Mouse (Mus musculus): Measurements from ENCODE around the gene Kbtbd2. TPM values are rescaled to one million over a fixed set of nuclear protein-coding genes. Genes with fewer than 3 reads are reported as not detected.

The Kbtbd2 gene
- polyA plus RNA-seq, 1 experiment from 2014 or later = 24.8 TPM

DNA sequence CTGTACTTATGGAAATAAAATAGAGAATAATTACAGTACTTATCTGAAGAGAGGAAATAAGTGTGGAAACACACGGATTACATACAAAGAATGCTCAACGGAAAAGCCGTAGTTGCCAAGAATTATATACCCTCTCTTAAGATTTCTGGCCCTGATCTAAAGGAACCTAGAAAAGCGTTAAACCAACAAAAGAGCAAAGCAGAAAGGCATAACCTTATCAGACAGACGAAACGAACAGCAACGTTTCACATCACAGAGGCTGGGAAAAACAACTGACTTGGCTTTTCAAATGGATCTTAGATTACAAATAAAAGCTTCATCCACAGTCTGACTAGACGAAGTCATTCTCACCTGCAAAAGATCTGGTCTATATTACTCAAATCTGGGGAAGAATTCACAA lies 1.4 kb downstream of the Kbtbd2 start:
- Histone ChIP-seq H3K9me3 (ENCODE audit: low read length) (no peaks in the 10 kb centered on the region), H3K27me3 (ENCODE audit: insufficient read depth, low read length) (no peaks in the 10 kb centered on the region), H3K4me2 (replicated peaks; ENCODE audit: low read depth, low read length) (peak overlapping the region; percentile 82), H3K36me3 (ENCODE audit: insufficient read depth, low read length) (no peaks in the 10 kb centered on the region), H3K4me3 (ENCODE audit: low read length) (peak overlapping the region; percentile 82), H3K4me1 (ENCODE audit: insufficient read depth, low read length) (peaks cover 22% of the 10 kb centered on the region), H3K9ac (replicated peaks; ENCODE audit: low read length) (peak overlapping the region; percentile 98), H3K27ac (ENCODE audit: low read length) (peak overlapping the region; percentile 100)
- 3% methylated on average over 8 of the region's 8 CpGs for WGBS
- no peak for ATAC-seq (ENCODE audit: low FRiP score, low TSS enrichment)

DNA sequence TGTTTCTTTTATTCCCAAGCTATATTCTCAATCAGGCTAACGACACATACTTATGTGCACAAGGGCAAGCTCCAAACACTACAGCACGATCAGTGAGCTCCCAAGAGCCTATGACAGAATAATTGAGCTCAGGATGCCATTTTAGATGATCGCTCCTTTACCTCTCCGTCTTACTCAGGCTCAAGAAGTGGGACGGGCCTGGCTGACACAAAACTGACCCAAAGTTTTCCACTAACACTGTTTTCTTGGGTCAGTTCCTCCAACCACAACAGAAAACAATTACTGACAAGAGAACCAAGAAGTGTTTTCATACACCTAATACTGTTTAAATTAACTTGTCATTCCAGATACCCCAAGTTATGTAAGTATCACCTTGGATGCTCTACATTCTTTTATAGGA lies 2.8 kb downstream of the Kbtbd2 start:
- Histone ChIP-seq H3K9me3 (ENCODE audit: low read length) (no peaks in the 10 kb centered on the region), H3K27ac (ENCODE audit: low read length) (no peak overlapping the region), H3K4me1 (ENCODE audit: insufficient read depth, low read length) (peaks cover 22% of the 10 kb centered on the region), H3K4me3 (ENCODE audit: low read length) (peak overlapping the region; percentile 82), H3K9ac (replicated peaks; ENCODE audit: low read length) (no peak overlapping the region), H3K4me2 (replicated peaks; ENCODE audit: low read depth, low read length) (peak overlapping the region; percentile 82), H3K36me3 (ENCODE audit: insufficient read depth, low read length) (no peaks in the 10 kb centered on the region), H3K27me3 (ENCODE audit: insufficient read depth, low read length) (no peaks in the 10 kb centered on the region)
- WGBS = 81% methylated on average over 5 of the region's 5 CpGs
- ATAC-seq (ENCODE audit: low FRiP score, low TSS enrichment) = no peak

DNA sequence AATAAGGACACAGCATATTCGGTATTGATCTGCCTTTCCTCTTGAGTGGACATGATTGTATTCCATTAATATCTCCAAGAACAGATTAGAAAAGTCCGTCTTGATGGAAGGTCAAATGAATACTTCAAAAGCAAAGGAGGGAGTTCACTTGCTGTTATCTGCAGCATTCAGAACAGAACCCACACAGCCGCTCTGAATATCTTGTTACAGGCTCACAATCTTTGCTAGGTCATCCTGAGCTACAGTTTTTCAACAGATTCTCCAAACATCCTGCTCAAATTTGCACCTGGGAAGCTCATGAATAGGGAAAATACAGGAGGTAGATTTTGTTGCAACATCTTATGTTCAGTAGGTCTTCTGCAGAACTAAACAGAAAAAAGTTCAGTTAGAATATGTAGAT lies 8.3 kb downstream of the Kbtbd2 start:
- Histone ChIP-seq H3K9ac (replicated peaks; ENCODE audit: low read length) (no peak overlapping the region), H3K27ac (ENCODE audit: low read length) (no peak overlapping the region), H3K27me3 (ENCODE audit: insufficient read depth, low read length) (no peaks in the 10 kb centered on the region), H3K4me3 (ENCODE audit: low read length) (no peak overlapping the region), H3K4me1 (ENCODE audit: insufficient read depth, low read length) (peaks cover 6% of the 10 kb centered on the region), H3K4me2 (replicated peaks; ENCODE audit: low read depth, low read length) (no peak overlapping the region), H3K36me3 (ENCODE audit: insufficient read depth, low read length) (peaks cover 17% of the 10 kb centered on the region), H3K9me3 (ENCODE audit: low read length) (no peaks in the 10 kb centered on the region)
- 74% methylated on average over 3 of the region's 3 CpGs for WGBS
- ATAC-seq (ENCODE audit: low FRiP score, low TSS enrichment) = no peak

DNA sequence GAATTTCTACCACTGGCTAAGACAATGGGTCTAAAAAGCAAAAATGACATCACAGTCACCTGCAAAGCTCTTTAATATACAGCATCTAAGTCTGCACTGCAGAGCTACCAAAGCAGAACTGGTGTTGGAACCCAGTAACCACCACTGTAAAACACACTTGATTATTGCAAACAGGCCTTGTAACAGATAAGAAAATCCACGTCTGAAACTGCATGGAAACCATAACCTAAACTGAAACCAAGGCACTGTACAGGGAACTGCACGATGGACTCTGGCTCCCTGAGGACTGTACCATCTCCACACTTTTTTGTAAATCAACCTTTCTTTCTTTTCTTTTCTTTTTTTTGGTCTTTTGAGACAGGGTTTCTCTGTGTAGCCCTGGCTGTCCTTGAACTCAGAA lies 9.9 kb downstream of the Kbtbd2 start:
- H3K9ac ChIP-seq (replicated peaks; ENCODE audit: low read length) = no peak overlapping the region
- peaks cover 13% of the 10 kb centered on the region; the same call in 1 of the 2 replicates for H3K4me1 ChIP-seq (ENCODE audit: insufficient read depth, low read length)
- no peaks in the 10 kb centered on the region for H3K9me3 ChIP-seq (ENCODE audit: low read length)
- no peaks in the 10 kb centered on the region for H3K27me3 ChIP-seq (ENCODE audit: insufficient read depth, low read length)
- H3K4me2 ChIP-seq (replicated peaks; ENCODE audit: low read depth, low read length) = no peak overlapping the region
- no peak overlapping the region for H3K27ac ChIP-seq (ENCODE audit: low read length)
- 87% methylated on average over 2 of the region's 2 CpGs for WGBS
- H3K4me3 ChIP-seq (ENCODE audit: low read length) = no peak overlapping the region
- H3K36me3 ChIP-seq (ENCODE audit: insufficient read depth, low read length) = peaks cover 26% of the 10 kb centered on the region
- ATAC-seq (ENCODE audit: low FRiP score, low TSS enrichment) = no peak

DNA sequence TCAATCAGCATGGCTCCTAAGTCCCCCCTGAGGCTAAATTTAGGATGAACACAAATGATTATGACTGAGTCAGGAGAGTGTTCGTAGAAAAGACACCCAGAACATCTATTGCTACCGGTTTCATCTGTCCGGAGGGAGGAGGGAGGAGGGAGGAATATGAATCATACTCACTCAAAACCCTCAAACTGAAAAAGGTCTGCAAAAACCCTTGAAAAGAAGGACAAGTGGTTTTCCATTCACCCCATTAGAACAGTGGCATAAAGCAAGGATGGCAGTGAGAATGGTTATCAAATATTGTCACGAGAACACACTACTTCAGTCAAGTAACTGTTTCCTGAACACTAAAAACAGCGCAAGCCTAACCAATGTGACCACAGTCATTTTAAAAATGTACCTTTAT lies 12.5 kb downstream of the Kbtbd2 start:
- ATAC-seq (ENCODE audit: low FRiP score, low TSS enrichment) = no peak
- Histone ChIP-seq H3K9ac (replicated peaks; ENCODE audit: low read length) (no peak overlapping the region), H3K27me3 (ENCODE audit: insufficient read depth, low read length) (no peaks in the 10 kb centered on the region), H3K27ac (ENCODE audit: low read length) (no peak overlapping the region), H3K4me3 (ENCODE audit: low read length) (no peak overlapping the region), H3K4me1 (ENCODE audit: insufficient read depth, low read length) (peaks cover 13% of the 10 kb centered on the region; the same call in 1 of the 2 replicates), H3K4me2 (replicated peaks; ENCODE audit: low read depth, low read length) (no peak overlapping the region), H3K9me3 (ENCODE audit: low read length) (no peaks in the 10 kb centered on the region), H3K36me3 (ENCODE audit: insufficient read depth, low read length) (peaks cover 38% of the 10 kb centered on the region)
- WGBS = 91% methylated on average over 5 of the region's 5 CpGs

DNA sequence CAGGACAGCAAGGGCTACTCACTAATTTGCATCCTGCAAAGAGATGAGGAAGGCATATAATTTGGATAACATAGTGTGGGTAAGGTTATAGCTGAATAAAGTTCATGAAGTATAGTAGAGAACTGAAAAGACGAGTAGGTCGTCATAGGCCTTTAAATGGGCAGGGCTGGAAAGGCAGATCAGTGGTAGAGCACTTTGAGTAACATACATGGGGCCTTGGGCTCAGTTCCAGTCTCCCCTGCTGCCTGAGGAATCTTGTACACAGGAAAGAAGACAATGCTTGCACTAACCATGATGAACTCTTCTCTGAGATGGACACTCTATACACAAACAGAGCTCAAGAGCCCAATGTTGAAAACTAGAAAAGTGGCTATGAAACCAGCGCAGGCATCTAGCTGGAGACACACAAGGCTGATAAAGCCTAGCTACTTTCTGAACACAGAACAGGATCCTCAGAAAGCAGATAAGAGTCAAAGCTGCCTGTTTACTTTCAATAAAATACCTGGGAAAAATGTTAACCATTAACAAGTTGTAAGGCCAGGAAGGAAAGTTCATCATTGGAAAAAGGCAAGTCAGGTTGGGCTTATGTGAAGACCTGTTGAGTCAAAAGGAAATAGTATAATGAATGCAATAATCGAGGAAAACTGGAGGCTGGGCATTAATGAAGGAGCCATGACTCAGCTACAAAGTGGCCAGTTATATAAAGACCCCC lies 13.9 kb downstream of the Kbtbd2 start:
- Histone ChIP-seq H3K4me1 (ENCODE audit: insufficient read depth, low read length) (peaks cover 13% of the 10 kb centered on the region; the same call in 1 of the 2 replicates), H3K36me3 (ENCODE audit: insufficient read depth, low read length) (peaks cover 48% of the 10 kb centered on the region), H3K27me3 (ENCODE audit: insufficient read depth, low read length) (no peaks in the 10 kb centered on the region), H3K4me2 (replicated peaks; ENCODE audit: low read depth, low read length) (no peak overlapping the region), H3K9me3 (ENCODE audit: low read length) (no peaks in the 10 kb centered on the region), H3K4me3 (ENCODE audit: low read length) (no peak overlapping the region), H3K27ac (ENCODE audit: low read length) (0 out of 2 replicates have a peak overlapping the region, but pooled peaks have one; percentile 46), H3K9ac (replicated peaks; ENCODE audit: low read length) (no peak overlapping the region)
- no peak for ATAC-seq (ENCODE audit: low FRiP score, low TSS enrichment)
- 82% methylated on average over 4 of the region's 4 CpGs for WGBS

DNA sequence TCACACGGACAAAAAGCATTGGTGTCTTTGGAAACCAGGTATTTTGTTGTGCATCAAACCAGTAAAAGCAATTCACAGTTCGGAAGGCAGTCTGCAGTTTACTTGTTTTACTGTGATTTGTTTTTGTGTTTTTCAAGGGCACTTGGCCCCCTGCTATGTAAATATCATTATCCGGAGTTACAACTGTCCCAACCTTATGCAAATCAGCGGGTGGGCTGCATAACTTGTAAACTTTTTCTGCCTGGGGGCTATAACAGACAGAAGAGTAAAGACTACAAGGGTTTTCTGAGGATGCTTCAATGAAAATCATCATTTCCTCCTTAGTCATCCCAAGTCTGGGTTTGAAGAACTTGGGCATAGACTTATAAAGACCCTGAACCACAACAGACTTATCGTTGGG lies 18.0 kb downstream of the Kbtbd2 start:
- Histone ChIP-seq H3K27ac (ENCODE audit: low read length) (no peak overlapping the region), H3K27me3 (ENCODE audit: insufficient read depth, low read length) (no peaks in the 10 kb centered on the region), H3K36me3 (ENCODE audit: insufficient read depth, low read length) (peaks cover 51% of the 10 kb centered on the region), H3K4me1 (ENCODE audit: insufficient read depth, low read length) (peaks cover 10% of the 10 kb centered on the region; the same call in 1 of the 2 replicates), H3K9ac (replicated peaks; ENCODE audit: low read length) (no peak overlapping the region), H3K4me2 (replicated peaks; ENCODE audit: low read depth, low read length) (no peak overlapping the region), H3K9me3 (ENCODE audit: low read length) (no peaks in the 10 kb centered on the region), H3K4me3 (ENCODE audit: low read length) (no peak overlapping the region)
- ATAC-seq (ENCODE audit: low FRiP score, low TSS enrichment) = no peak
- WGBS = 95% methylated on average over 5 of the region's 5 CpGs

DNA sequence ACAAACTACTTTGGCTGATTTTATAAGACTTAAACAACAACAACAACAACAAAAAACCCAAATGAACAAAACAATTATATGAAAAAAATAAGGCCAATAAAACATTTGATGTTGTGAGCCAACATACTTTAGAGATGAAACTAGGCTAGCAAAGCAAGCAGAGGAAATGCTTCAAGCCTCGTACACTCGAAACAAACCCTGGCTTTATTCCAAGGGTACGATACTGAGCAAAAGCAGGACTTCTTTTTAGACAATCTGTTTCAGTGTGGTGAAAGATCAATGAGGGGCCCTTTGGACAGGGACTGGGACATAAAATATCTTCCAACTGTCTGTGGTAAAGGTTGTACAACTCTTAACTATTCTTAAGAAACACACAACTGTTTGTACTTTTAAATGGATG lies 21.8 kb downstream of the Kbtbd2 start:
- WGBS = 65% methylated on average over 3 of the region's 3 CpGs
- no peak for ATAC-seq (ENCODE audit: low FRiP score, low TSS enrichment)

DNA sequence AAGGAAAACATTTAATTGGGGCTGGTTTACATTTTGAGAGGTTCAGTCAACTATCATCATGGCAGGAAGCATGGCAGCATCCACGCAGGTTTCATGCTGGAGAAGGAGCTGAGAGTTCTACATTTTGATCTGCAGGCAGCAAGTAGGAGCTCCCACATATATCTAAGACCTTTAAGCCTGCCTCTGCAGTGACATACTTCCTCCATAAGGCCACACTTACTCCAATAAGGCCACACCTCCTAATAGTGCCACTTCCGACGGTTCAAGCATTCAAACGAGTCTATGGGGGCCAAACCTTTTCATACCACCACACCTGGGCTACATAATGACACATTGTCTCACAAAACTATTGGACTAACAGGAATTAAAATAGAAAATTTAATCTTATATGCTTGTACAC lies 31.9 kb downstream of the Kbtbd2 start:
- Histone ChIP-seq H3K27ac (ENCODE audit: low read length) (no peak overlapping the region), H3K27me3 (ENCODE audit: insufficient read depth, low read length) (no peaks in the 10 kb centered on the region), H3K4me1 (ENCODE audit: insufficient read depth, low read length) (0 out of 2 replicates have a peak, but pooled peaks cover 2% of the 10 kb centered on the region), H3K9ac (replicated peaks; ENCODE audit: low read length) (no peak overlapping the region), H3K36me3 (ENCODE audit: insufficient read depth, low read length) (peaks cover 16% of the 10 kb centered on the region; the same call in 1 of the 2 replicates), H3K4me3 (ENCODE audit: low read length) (no peak overlapping the region), H3K9me3 (ENCODE audit: low read length) (no peaks in the 10 kb centered on the region), H3K4me2 (replicated peaks; ENCODE audit: low read depth, low read length) (no peak overlapping the region)
- 87% methylated on average over 4 of the region's 4 CpGs for WGBS
- no peak for ATAC-seq (ENCODE audit: low FRiP score, low TSS enrichment)

More for the DNA sequence above, 21.8 kb downstream of the Kbtbd2 start:
- Histone ChIP-seq H3K4me2 (replicated peaks; ENCODE audit: low read depth, low read length) (no peak overlapping the region), H3K9ac (replicated peaks; ENCODE audit: low read length) (no peak overlapping the region), H3K4me3 (ENCODE audit: low read length) (no peak overlapping the region), H3K9me3 (ENCODE audit: low read length) (no peaks in the 10 kb centered on the region), H3K27me3 (ENCODE audit: insufficient read depth, low read length) (no peaks in the 10 kb centered on the region), H3K27ac (ENCODE audit: low read length) (no peak overlapping the region), H3K4me1 (ENCODE audit: insufficient read depth, low read length) (no peaks in the 10 kb centered on the region), H3K36me3 (ENCODE audit: insufficient read depth, low read length) (peaks cover 41% of the 10 kb centered on the region)

DNA sequence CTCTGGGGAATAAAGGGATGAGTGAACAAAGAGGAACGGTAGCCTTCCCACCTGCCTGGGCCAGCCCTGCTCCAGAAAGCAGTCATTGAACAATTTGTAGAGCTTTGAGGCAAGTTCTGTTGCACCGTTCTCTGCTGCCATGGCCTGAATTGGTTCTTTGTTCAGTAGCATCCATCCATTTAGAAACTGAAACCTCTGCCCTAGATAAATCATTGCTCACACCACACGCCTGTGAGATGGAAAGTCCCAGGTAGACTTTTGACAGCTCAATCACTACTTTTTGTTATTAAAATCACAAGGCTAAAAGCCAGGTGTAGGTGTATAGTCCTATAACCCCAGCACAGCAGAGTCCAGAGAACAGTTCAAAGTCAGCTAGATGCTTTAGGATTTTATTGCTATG lies 32.3 kb downstream of the Kbtbd2 start:
- Histone ChIP-seq H3K9ac (replicated peaks; ENCODE audit: low read length) (no peak overlapping the region), H3K36me3 (ENCODE audit: insufficient read depth, low read length) (peaks cover 16% of the 10 kb centered on the region; the same call in 1 of the 2 replicates), H3K27ac (ENCODE audit: low read length) (no peak overlapping the region), H3K4me1 (ENCODE audit: insufficient read depth, low read length) (0 out of 2 replicates have a peak, but pooled peaks cover 2% of the 10 kb centered on the region), H3K9me3 (ENCODE audit: low read length) (no peaks in the 10 kb centered on the region), H3K4me3 (ENCODE audit: low read length) (no peak overlapping the region), H3K4me2 (replicated peaks; ENCODE audit: low read depth, low read length) (no peak overlapping the region), H3K27me3 (ENCODE audit: insufficient read depth, low read length) (no peaks in the 10 kb centered on the region)
- no peak for ATAC-seq (ENCODE audit: low FRiP score, low TSS enrichment)
- 58% methylated on average over 3 of the region's 3 CpGs for WGBS
